Mouse (Mus musculus): Measurements from ENCODE around the gene Ifrd1.

DNA sequence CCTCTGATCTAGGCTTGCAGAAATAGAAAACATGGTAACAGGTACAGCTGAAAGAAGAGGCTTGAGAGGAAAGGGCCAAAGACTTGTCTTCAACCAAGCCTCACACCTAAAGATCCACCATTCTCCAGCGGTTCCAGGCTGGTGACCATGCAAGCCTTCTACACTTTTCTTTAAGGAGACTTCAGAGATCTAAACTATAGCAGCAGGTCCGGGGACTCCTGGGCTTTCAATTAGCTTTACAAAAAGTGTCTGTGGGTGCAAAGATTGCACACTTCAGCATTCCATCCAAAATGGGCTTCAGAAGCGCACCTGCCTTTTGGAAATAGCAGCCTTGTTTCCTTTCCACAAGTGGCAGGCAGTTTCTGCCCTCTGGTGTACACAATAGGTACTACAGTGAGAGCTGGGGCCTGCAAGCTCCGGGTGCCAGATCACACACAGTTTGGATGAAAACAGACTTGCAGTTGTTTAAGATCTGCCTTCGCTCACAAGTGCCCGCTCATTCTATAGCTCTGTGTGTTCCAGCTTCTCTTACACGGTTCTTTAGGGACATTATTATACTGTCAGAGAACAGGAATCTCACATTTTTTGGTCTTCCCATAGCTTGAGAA lies 48.4 kb downstream of the Ifrd1 start:
- TF ChIP-seq CTCF (IDR thresholded peaks at IDR 0.05; ENCODE audit: extremely low read depth, insufficient read length, insufficient replicate concordance, low read depth, low read length) (peak; percentile 83; the same call in 1 of the 2 replicates), POLR2A (IDR thresholded peaks at IDR 0.05; ENCODE audit: low read depth, low read length) (no peak; the same call in 1 of the 2 replicates)
